Mouse (Mus musculus): ENCODE results near the gene H1f0.

GRCm38 (mm10) chr15:79048186-79048585, 19.9 kb downstream of the H1f0 start:
- TF ChIP-seq CTCF (IDR thresholded peaks at IDR 0.05; ENCODE audit: low read depth) = no peak
- no peak for TF ChIP-seq EP300 (IDR thresholded peaks at IDR 0.05; ENCODE audit: low read depth)
